Mouse (Mus musculus) bone marrow macrophage, adult 2 months (primary cell): ENCODE data around the gene Tyk2. TPM values are rescaled to one million over a fixed set of nuclear protein-coding genes. Genes with fewer than 3 reads are reported as not detected.
A peak's percentile ranks its signal among the peaks of the same experiment; 100 is the strongest.

Source experiments
- H3K27ac ChIP-seq: 2 replicates; pipeline ENCODE4 v1.5.1; 2012; ENCODE audit warnings: low read depth, low read length; ENCODE audit not compliant: insufficient read depth
- H3K4me1 ChIP-seq: 2 replicates; pipeline ENCODE4 v1.6.1; 2012; ENCODE audit warnings: low read length; ENCODE audit not compliant: control insufficient read depth, insufficient read depth
- H3K4me3 ChIP-seq: 2 replicates; pipeline ENCODE4 v1.5.1; 2012; ENCODE audit warnings: mild to moderate bottlenecking, low read length, moderate library complexity; ENCODE audit not compliant: insufficient read depth
- CTCF ChIP-seq: IDR thresholded peaks from 2 replicates; pipeline ENCODE4 v1.5.1; 2012; ENCODE audit warnings: low read depth, mild to moderate bottlenecking, low read length, moderate library complexity
- POLR2A ChIP-seq: IDR thresholded peaks from 2 replicates; pipeline ENCODE4 v1.6.1; 2012; ENCODE audit warnings: mild to moderate bottlenecking, low read depth, low read length, borderline replicate concordance
- polyA plus RNA-seq: library from polyadenylated mRNA; stranded (reverse); fragments of >200 nt; gene quantifications from 2 replicates; pipeline ENCODE4 v1.2.4, GENCODE M21; 2012; ENCODE audit not compliant: missing spikeins, insufficient read depth, insufficient read length

Tyk2 gene
- polyA plus RNA-seq, 1 experiment = 46.3 TPM

DNA sequence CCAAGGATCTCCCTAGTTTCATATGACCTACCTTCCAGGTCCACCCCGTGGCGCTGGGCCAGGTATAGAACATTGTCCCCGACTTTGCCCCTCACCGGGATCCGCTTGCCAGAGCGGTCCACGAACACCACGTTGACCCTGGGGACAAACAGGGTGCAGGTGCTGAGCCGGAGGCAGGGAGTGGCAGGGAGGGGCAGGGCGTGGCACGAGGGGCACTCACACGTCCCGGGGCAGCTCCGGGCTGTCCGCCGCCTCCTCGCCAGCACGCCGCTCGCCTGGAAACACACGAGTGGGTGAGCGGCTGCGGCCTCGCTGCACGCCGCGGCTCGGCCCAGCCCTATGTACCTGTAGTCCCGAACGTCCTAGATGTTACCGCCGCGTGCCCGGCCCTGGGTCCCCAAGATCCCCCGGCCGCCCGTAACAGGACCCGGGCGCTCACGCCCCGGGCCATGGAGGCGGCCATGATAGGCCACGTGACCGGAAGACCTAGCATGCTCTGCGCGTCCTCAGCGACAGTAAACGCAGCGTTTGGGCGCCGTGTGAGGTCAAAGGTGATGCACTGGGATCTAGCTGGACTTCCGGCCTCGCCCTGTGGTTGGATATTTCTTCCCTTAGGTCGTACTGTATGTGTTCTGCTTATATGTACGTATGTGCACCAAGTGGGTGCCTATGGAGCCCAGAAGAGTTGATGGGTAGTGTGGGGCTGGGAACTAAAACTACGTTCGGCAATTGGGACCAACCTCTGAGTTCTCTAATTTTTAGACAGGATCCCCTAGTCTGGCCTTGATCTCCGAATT lies 57.8 kb downstream of the Tyk2 start, which contains the start of the genes Gm49373 and Fdx1l:
Gene Gm49373, minus strand, starts transcription at position 53 of the 797 bp plus-strand sequence.
Gene Fdx1l, minus strand, starts transcription at position 571 of the 797 bp plus-strand sequence.
- H3K27ac ChIP-seq = peak within 1 kb of the TSS; percentile 48
- peaks cover 9% of the 10 kb centered on the region for H3K4me1 ChIP-seq
- TF ChIP-seq CTCF = no peak
- TF ChIP-seq POLR2A = no peak; the same call in 1 of the 2 replicates
- H3K4me3 ChIP-seq = peak within 1 kb of the TSS; percentile 95

- H3K27ac ChIP-seq = peak overlapping the region; percentile 48; the same call in 1 of the 2 replicates
- peaks cover 9% of the 10 kb centered on the region for H3K4me1 ChIP-seq
- TF ChIP-seq CTCF = no peak
- TF ChIP-seq POLR2A = no peak
- H3K4me3 ChIP-seq = peak overlapping the region; percentile 95
Measured at GRCm38 (mm10) chr9:21072641-21073040, 58.4 kb downstream of the Tyk2 start.

DNA sequence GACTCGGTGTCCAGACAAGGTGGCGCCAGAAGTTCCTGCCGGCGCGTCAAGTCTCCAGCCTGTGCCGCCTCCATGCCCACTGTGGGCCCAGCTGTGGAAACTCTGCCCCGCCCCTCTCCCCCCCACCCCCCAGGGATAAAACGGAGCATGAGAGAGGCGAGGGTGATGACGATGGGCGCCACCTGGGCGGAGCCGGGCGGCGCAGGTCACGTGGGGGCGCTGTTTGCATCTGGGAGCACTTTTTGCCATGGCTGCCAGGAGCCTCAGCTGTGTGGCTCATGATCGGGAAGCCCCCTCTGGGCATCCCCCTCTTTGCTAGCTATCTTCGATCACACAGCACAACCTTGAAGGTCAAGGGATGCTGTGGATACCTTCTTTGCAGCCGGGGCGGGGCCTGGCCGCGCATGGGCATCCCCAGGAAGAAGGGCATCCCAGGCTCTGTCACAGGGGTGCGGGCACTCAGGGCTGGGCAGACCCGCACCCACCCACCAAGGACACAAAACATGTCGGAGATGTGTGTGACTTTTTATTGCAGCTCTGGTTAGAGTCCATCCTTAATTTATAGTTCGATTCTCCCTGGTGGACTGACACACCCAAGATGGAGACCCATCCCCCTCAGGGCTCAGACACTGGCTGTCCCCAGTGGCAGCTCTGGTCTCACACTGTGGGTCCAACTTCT lies 63.9 kb downstream of the Tyk2 start, which contains the start of gene Zglp1:
Gene Zglp1, minus strand, starts transcription at position 88 of the 679 bp plus-strand sequence.
- Histone ChIP-seq H3K4me1 (peaks cover 13% of the 10 kb centered on the region), H3K27ac (no peak within 1 kb of the TSS), H3K4me3 (no peak within 1 kb of the TSS)
- TF ChIP-seq POLR2A (no peak), CTCF (no peak)

DNA sequence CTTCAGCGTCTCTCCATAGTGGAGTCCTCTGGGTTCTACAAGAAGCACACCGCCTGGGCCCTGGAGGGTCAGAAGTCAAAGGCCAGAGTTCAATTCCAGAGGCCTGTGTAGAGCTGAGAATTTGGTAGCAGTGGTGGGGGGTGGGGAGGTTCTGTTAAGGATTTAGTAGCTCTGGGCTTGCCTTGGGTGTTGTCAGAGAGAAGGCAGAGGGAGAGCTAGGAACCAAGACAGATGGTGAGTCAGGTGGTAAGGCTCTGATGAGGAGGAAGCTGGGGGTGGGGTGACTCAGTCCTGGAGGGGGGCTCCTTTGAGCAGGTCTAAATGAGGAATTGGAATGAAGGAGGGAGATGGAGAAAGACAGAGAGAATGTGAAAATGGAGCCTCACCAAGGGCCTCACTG lies 68.1 kb downstream of the Tyk2 start:
- no peak for TF ChIP-seq POLR2A
- no peak for TF ChIP-seq CTCF
- H3K4me1 ChIP-seq = peaks cover 7% of the 10 kb centered on the region
- H3K27ac ChIP-seq = no peak overlapping the region

More for the DNA sequence above, 68.1 kb downstream of the Tyk2 start:
- H3K4me3 ChIP-seq = no peak overlapping the region

Other genes starting within 250 kb of the Tyk2 start
- gene Ppan, start 243.1 kb downstream of the Tyk2 start, polyA plus RNA-seq = 9.2 and 11.9 TPM in 2 replicates
- gene Eif3g, start 232.6 kb downstream of the Tyk2 start, polyA plus RNA-seq = 65.4 and 71.5 TPM in 2 replicates
- gene Dnmt1, start 171.4 kb downstream of the Tyk2 start, polyA plus RNA-seq = 53.0 and 54.5 TPM in 2 replicates
- 46.5 and 48.2 TPM in 2 replicates for gene S1pr2, start 154.5 kb downstream of the Tyk2 start, polyA plus RNA-seq
- gene Mrpl4, start 128.5 kb downstream of the Tyk2 start, polyA plus RNA-seq = 52.7 and 61.3 TPM in 2 replicates
- gene Icam1, start 115.3 kb downstream of the Tyk2 start, polyA plus RNA-seq = 67.4 and 79.0 TPM in 2 replicates
- gene Icam4, start 101.9 kb downstream of the Tyk2 start, polyA plus RNA-seq = not detected in 2 replicates
- 0.31 TPM in 1 of 2 replicates, not detected in the other for gene Icam5, start 99.2 kb downstream of the Tyk2 start, polyA plus RNA-seq
- gene Zglp1, start 64.2 kb downstream of the Tyk2 start, polyA plus RNA-seq = not detected in 2 replicates
- gene Gm49373, start 58.1 kb downstream of the Tyk2 start, polyA plus RNA-seq = not detected in 2 replicates
- 24.8 and 32.1 TPM in 2 replicates for gene Fdx1l, start 57.6 kb downstream of the Tyk2 start, polyA plus RNA-seq
- 0.56 and 1.3 TPM in 2 replicates for gene Gm38431, start 39.2 kb downstream of the Tyk2 start, polyA plus RNA-seq
- 31.2 and 35.4 TPM in 2 replicates for gene Raver1, start 39.2 kb downstream of the Tyk2 start, polyA plus RNA-seq
- gene Cdc37, start 18.7 kb upstream of the Tyk2 start, polyA plus RNA-seq = 104 and 110 TPM in 2 replicates
- 13.2 and 14.2 TPM in 2 replicates for gene Pde4a, start 34.5 kb upstream of the Tyk2 start, polyA plus RNA-seq
- gene Keap1, start 108.1 kb upstream of the Tyk2 start, polyA plus RNA-seq = 34.9 and 36.4 TPM in 2 replicates
- not detected in 2 replicates for gene S1pr5, start 117.2 kb upstream of the Tyk2 start, polyA plus RNA-seq
- 10.8 and 11.8 TPM in 2 replicates for gene Atg4d, start 134.1 kb upstream of the Tyk2 start, polyA plus RNA-seq
- 26.4 and 28.6 TPM in 2 replicates for gene Kri1, start 156.7 kb upstream of the Tyk2 start, polyA plus RNA-seq
- gene Cdkn2d, start 160.2 kb upstream of the Tyk2 start, polyA plus RNA-seq = 33.1 and 33.7 TPM in 2 replicates
- gene Ap1m2, start 181.1 kb upstream of the Tyk2 start, polyA plus RNA-seq = not detected in 2 replicates
- 48.8 and 55.0 TPM in 2 replicates for gene Slc44a2, start 189.5 kb upstream of the Tyk2 start, polyA plus RNA-seq
- gene Ilf3, start 236.6 kb upstream of the Tyk2 start, polyA plus RNA-seq = 33.3 and 42.9 TPM in 2 replicates